Mouse (Mus musculus): ENCODE measurements around the gene 4930453N24Rik.
A peak's percentile ranks its signal among the peaks of the same experiment; 100 is the strongest.

Gene 4930453N24Rik

GRCm38 (mm10) chr16:64770521-64771430 is at the start of gene 4930453N24Rik:
Gene 4930453N24Rik (minus strand): TSS chr16:64771161.
- DNase-seq (ENCODE audit: low spot score in 2 of 2), result peak; percentile 82 to 85

GRCm38 (mm10) chr16:64817094-64817765 is 46.3 kb upstream of the 4930453N24Rik start:
- DNase-seq (ENCODE audit: low spot score in 2 of 2), result no peak

GRCm38 (mm10) chr16:64803041-64803440 is 32.1 kb upstream of the 4930453N24Rik start:
- no peak for DNase-seq (ENCODE audit: low spot score in 2 of 2)

- DNase-seq (ENCODE audit: low spot score in 2 of 2), result no peak
Observed at GRCm38 (mm10) chr16:64801638-64802037, 30.7 kb upstream of the 4930453N24Rik start.

GRCm38 (mm10) chr16:64800393-64800792 is 29.4 kb upstream of the 4930453N24Rik start:
- DNase-seq (ENCODE audit: low spot score in 2 of 2), result no peak

- DNase-seq (ENCODE audit: low spot score in 2 of 2), result no peak
Observed at GRCm38 (mm10) chr16:64794802-64795201, 23.8 kb upstream of the 4930453N24Rik start.

GRCm38 (mm10) chr16:64789706-64790105 is 18.7 kb upstream of the 4930453N24Rik start:
- no peak for DNase-seq (ENCODE audit: low spot score in 2 of 2)

- DNase-seq (ENCODE audit: low spot score in 2 of 2), result no peak
Observed at GRCm38 (mm10) chr16:64775516-64775915, 4.6 kb upstream of the 4930453N24Rik start.

GRCm38 (mm10) chr16:64771431-64771818 is 464 bp upstream of the 4930453N24Rik start:
- DNase-seq (ENCODE audit: low spot score in 2 of 2), result no peak

GRCm38 (mm10) chr16:64766696-64767300 is 4.2 kb downstream of the 4930453N24Rik start:
- DNase-seq (ENCODE audit: low spot score in 2 of 2), result no peak

- no peak for DNase-seq (ENCODE audit: low spot score in 2 of 2)
Observed at GRCm38 (mm10) chr16:64759245-64759626, 11.7 kb downstream of the 4930453N24Rik start.

GRCm38 (mm10) chr16:64758561-64759244 is 12.3 kb downstream of the 4930453N24Rik start:
- no peak for DNase-seq (ENCODE audit: low spot score in 2 of 2)

GRCm38 (mm10) chr16:64757666-64758400 is 13.1 kb downstream of the 4930453N24Rik start:
- no peak for DNase-seq (ENCODE audit: low spot score in 2 of 2)

GRCm38 (mm10) chr16:64756321-64756720 is 14.6 kb downstream of the 4930453N24Rik start:
- no peak for DNase-seq (ENCODE audit: low spot score in 2 of 2)

- DNase-seq (ENCODE audit: low spot score in 2 of 2), result peak in 1 of 2 experiments; percentile 23
Observed at GRCm38 (mm10) chr16:64754743-64755139, 16.2 kb downstream of the 4930453N24Rik start.

GRCm38 (mm10) chr16:64753990-64754742 is 16.8 kb downstream of the 4930453N24Rik start:
- no peak for DNase-seq (ENCODE audit: low spot score in 2 of 2)

- DNase-seq (ENCODE audit: low spot score in 2 of 2), result peak; percentile 84 to 88
Observed at GRCm38 (mm10) chr16:64748237-64748636, 22.7 kb downstream of the 4930453N24Rik start.

- DNase-seq (ENCODE audit: low spot score in 2 of 2), result no peak
Observed at GRCm38 (mm10) chr16:64745089-64745488, 25.9 kb downstream of the 4930453N24Rik start.

- no peak for DNase-seq (ENCODE audit: low spot score in 2 of 2)
Observed at GRCm38 (mm10) chr16:64737289-64737688, 33.7 kb downstream of the 4930453N24Rik start.

All from right cerebral cortex, adult 2 months (tissue).